Mouse (Mus musculus): Measurements from ENCODE around the gene Anapc5. TPM values are rescaled to one million over a fixed set of nuclear protein-coding genes. Genes with fewer than 3 reads are reported as not detected.

The Anapc5 gene
- polyA plus RNA-seq, 1 experiment = 150 TPM

DNA sequence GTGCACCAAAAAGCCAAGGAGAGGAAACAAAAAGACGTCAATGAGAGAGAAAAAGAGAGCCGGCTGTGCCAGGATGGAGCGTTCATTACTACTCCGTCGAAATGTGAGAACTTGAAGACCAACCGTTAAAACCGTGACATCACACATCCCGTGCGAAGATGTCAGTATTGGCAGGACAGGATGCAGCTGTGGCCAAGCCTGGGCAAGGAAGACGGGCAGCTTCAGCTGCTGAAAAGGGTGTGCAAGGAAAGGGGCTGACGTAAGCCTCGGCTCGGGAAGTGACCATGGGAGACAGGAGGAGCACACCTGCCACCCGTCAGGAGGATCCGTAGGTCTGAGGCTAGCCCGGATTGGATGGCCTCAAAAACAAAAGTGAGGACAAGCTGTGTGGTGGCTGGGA is 66.7 kb downstream of the Anapc5 start:
- H3K27ac ChIP-seq (ENCODE audit: insufficient read depth, low read length) = no peak overlapping the region
- WGBS = 64% methylated on average over 16 of the region's 16 CpGs
- H3K36me3 ChIP-seq (ENCODE audit: control insufficient read depth, insufficient read depth, low read length) = peaks cover 3% of the 10 kb centered on the region; the same call in 1 of the 2 replicates
- no peak overlapping the region for H3K4me3 ChIP-seq (ENCODE audit: extremely low read depth, insufficient read depth, insufficient read length)
- TF ChIP-seq CTCF (IDR thresholded peaks at IDR 0.05; ENCODE audit: extremely low read depth, insufficient read depth, insufficient read length, insufficient replicate concordance) = no peak
- TF ChIP-seq POLR2A (IDR thresholded peaks at IDR 0.05; ENCODE audit: low read depth, low read length) = no peak
- DNase-seq (ENCODE audit: low read depth in 1 of 2, low spot score in 2 of 2) = no peak
- H3K27me3 ChIP-seq (ENCODE audit: control insufficient read depth, insufficient read depth, low read length) = no peaks in the 10 kb centered on the region
- H3K4me1 ChIP-seq (ENCODE audit: control insufficient read depth, insufficient read depth, insufficient read length) = no peaks in the 10 kb centered on the region

DNA sequence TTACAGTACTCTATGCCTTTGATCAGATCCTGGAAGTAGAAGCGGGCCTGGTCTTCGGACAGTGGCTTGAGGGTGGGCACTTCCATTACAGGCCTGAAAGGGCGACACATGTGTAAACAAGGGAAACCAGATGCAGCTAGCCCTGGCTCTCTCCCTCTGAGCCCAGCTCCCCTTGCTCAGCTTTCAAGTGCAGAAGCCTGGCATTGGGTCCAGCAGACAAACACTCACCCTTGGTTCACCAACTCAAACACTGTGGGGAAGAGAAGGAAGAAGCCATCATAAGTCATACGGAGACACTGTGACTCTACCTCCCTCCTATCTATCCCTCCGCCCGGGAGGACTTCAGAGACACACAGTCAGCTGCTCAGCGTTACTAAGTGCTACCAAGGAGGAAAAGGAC is 73.2 kb downstream of the Anapc5 start:
- Histone ChIP-seq H3K4me3 (ENCODE audit: extremely low read depth, insufficient read depth, insufficient read length) (no peak overlapping the region), H3K4me1 (ENCODE audit: control insufficient read depth, insufficient read depth, insufficient read length) (no peaks in the 10 kb centered on the region), H3K27me3 (ENCODE audit: control insufficient read depth, insufficient read depth, low read length) (no peaks in the 10 kb centered on the region), H3K36me3 (ENCODE audit: control insufficient read depth, insufficient read depth, low read length) (peaks cover 14% of the 10 kb centered on the region), H3K27ac (ENCODE audit: insufficient read depth, low read length) (no peak overlapping the region)
- WGBS = 90% methylated on average over 7 of the region's 7 CpGs
- no peak for DNase-seq (ENCODE audit: low read depth in 1 of 2, low spot score in 2 of 2)
- TF ChIP-seq CTCF (IDR thresholded peaks at IDR 0.05; ENCODE audit: extremely low read depth, insufficient read depth, insufficient read length, insufficient replicate concordance) = no peak
- TF ChIP-seq POLR2A (IDR thresholded peaks at IDR 0.05; ENCODE audit: low read depth, low read length) = no peak

DNA sequence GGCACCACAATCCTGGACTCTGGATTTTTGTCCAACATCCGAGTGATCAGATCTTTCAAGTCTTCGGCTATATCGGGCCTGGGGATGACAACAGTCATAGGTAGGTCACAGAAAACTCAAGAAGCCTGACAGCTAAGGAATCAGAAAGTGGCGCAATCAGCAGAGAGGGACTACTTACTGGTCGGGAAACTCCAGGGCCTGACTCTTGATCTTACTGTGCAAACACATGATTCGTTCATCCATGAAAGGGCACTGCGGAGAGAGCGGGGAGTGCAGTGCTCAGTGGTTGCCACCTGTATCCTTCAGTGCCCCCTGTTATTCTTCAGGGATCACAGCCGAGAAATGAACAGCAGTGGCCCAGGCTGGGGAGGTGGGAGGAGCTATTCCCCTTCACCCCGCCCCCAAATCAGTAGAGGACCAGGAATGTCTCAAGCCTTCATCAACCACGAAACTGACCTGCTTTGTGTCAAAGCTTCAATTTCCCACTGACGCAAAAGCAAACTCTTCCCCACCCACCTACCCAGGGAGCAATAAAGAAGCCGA is 77.2 kb downstream of the Anapc5 start:
- Histone ChIP-seq H3K27ac (ENCODE audit: insufficient read depth, low read length) (no peak overlapping the region), H3K4me1 (ENCODE audit: control insufficient read depth, insufficient read depth, insufficient read length) (no peaks in the 10 kb centered on the region), H3K27me3 (ENCODE audit: control insufficient read depth, insufficient read depth, low read length) (no peaks in the 10 kb centered on the region), H3K4me3 (ENCODE audit: extremely low read depth, insufficient read depth, insufficient read length) (no peak overlapping the region), H3K36me3 (ENCODE audit: control insufficient read depth, insufficient read depth, low read length) (peaks cover 23% of the 10 kb centered on the region)
- 94% methylated on average over 13 of the region's 13 CpGs for WGBS
- TF ChIP-seq CTCF (IDR thresholded peaks at IDR 0.05; ENCODE audit: extremely low read depth, insufficient read depth, insufficient read length, insufficient replicate concordance) (no peak), POLR2A (IDR thresholded peaks at IDR 0.05; ENCODE audit: low read depth, low read length) (no peak)
- DNase-seq (ENCODE audit: low read depth in 1 of 2, low spot score in 2 of 2) = no peak

Other genes with a start within 250 kb of the Anapc5 start
- 0.22 and 0.34 TPM in 2 replicates for gene Ift81, start 206.8 kb downstream of the Anapc5 start, polyA plus RNA-seq (2012; rRNA removed)
- gene P2rx7, start 177.4 kb downstream of the Anapc5 start, polyA plus RNA-seq (2012; rRNA removed) = 27.7 and 34.5 TPM in 2 replicates
- 58.3 and 59.2 TPM in 2 replicates for gene P2rx4, start 113.8 kb downstream of the Anapc5 start, polyA plus RNA-seq (2012; rRNA removed)
- gene Camkk2, start 41.9 kb downstream of the Anapc5 start, polyA plus RNA-seq (2012; rRNA removed) = 21.2 and 28.3 TPM in 2 replicates
- gene Rnf34, start 28.7 kb upstream of the Anapc5 start, polyA plus RNA-seq (2012; rRNA removed) = 7.0 and 9.9 TPM in 2 replicates
- 30.3 and 36.7 TPM in 2 replicates for gene Kdm2b, start 168.5 kb upstream of the Anapc5 start, polyA plus RNA-seq (2012; rRNA removed)
- 52.3 and 83.0 TPM in 2 replicates for gene Orai1, start 193.7 kb upstream of the Anapc5 start, polyA plus RNA-seq (2012; rRNA removed)
- not detected in 2 replicates for gene Morn3, start 225.7 kb upstream of the Anapc5 start, polyA plus RNA-seq (2012; rRNA removed)
- 5.8 and 7.6 TPM in 2 replicates for gene Tmem120b, start 247.1 kb upstream of the Anapc5 start, polyA plus RNA-seq (2012; rRNA removed)

Data from spleen, adult 2 months (tissue).